Mouse (Mus musculus): ENCODE data around the gene Trnau1ap. TPM values are rescaled to one million over a fixed set of nuclear protein-coding genes. Genes with fewer than 3 reads are reported as not detected.
A peak's percentile ranks its signal among the peaks of the same experiment; 100 is the strongest.

Gene Trnau1ap
- polyA plus RNA-seq, 1 experiment from 2014 or later, result 75.7 TPM

DNA sequence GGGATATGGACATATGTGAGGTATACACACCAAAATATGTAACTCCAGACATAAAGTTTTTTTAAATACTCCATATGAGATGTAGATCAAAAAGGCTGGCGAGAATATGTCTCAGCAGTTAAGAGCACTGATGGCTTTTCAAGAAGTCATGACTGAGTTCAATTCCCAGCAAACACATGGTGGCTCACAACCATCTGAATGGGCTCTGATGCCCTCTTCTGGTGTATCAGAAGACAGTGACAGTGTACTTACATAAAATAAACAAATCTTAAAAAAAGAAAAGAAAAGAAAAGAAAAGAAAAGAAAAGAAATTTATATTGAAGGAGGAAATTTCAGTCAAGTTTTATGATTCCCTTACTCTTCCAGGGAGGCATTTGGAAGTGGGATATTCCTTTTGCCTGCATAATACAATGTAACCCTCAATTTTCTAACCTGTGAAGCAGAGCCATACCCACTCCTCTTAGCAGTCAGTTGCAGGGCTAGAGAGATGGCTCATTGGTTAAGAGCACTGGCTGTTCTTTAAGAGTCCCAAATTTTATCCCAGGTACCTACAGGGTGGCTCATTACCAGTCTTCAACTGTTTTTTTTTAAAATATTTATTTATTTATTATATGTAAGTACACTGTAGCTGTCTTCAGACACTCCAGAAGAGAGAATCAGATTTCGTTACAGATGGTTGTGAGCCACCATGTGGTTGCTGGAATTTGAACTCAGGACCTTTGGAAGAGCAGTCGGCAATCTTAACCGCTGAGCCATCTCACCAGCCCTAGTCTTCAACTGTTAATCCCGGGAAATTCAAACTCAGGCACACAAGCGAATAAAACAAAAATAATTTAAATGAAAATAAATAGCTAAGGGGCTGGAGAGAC, 60.2 kb downstream of the Trnau1ap start:
- Histone ChIP-seq H3K27ac (replicated peaks) (peak overlapping the region; percentile 98), H3K4me1 (peaks cover 17% of the 10 kb centered on the region; the same call in 1 of the 2 replicates), H3K9ac (no peak overlapping the region), H3K36me3 (no peaks in the 10 kb centered on the region), H3K4me2 (replicated peaks) (0 out of 2 replicates have a peak overlapping the region, but pooled peaks have one; percentile 61), H3K4me3 (replicated peaks) (no peak overlapping the region), H3K27me3 (no peaks in the 10 kb centered on the region), H3K9me3 (replicated peaks) (no peaks in the 10 kb centered on the region)
- no peak for ATAC-seq (ENCODE audit: insufficient number of reproducible peaks, low FRiP score, low TSS enrichment, low read depth)
- WGBS, result 6% methylated on average over 6 of the region's 6 CpGs

DNA sequence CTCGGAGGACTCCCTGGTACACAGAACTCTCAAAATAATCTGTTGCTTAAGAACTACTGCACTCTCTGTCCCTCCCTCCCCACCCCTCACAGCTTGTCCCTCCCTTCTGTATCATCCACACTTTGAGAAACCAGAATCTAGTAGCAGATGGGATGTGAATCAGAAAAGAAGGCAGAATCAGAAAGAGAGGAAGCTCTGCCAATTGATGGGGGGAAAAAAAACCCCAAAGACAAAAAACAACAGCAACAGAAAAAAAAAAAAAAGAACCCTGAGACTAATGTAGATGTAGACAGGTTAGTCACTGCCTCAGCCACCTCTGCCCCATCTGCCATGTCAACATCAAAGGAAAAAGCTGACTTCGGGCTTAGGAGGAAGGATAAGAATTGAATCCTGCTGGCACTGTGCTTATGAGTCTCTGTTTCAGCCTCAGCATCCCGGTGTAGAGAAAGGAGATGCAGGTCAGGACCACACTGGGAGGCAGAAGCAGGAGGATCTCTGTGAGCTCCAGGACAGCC, 62.4 kb downstream of the Trnau1ap start:
- H3K4me3 ChIP-seq (replicated peaks), result no peak overlapping the region
- no peaks in the 10 kb centered on the region for H3K36me3 ChIP-seq
- H3K9me3 ChIP-seq (replicated peaks), result no peaks in the 10 kb centered on the region
- peaks cover 11% of the 10 kb centered on the region; the same call in 1 of the 2 replicates for H3K4me1 ChIP-seq
- H3K27me3 ChIP-seq, result no peaks in the 10 kb centered on the region
- no peak overlapping the region for H3K9ac ChIP-seq
- H3K4me2 ChIP-seq (replicated peaks), result no peak overlapping the region
- H3K27ac ChIP-seq (replicated peaks), result no peak overlapping the region
- no peak for ATAC-seq (ENCODE audit: insufficient number of reproducible peaks, low FRiP score, low TSS enrichment, low read depth)
- WGBS, result 66% methylated on average over 3 of the region's 3 CpGs

DNA sequence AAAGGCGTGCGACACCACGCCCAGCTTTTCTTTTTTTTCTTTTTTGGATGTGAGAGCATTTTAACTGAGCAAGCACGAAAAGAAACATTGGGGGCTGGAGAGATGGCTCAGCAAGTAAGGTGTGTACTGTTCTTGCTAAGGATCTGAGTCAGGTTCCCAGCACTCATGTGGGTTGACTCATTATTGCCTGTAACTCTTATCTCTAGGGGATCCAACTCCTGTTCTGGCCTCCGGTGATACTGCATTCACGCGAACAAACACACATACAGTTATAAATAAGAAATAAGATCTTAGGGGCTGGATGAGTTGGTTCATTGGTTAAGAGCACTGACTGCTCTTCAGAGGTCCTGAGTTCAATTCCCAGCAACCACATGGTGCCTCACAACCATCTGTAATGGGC, 66.0 kb downstream of the Trnau1ap start:
- no peak overlapping the region for H3K4me3 ChIP-seq (replicated peaks)
- H3K9ac ChIP-seq, result no peak overlapping the region
- no peak for ATAC-seq (ENCODE audit: insufficient number of reproducible peaks, low FRiP score, low TSS enrichment, low read depth)
- H3K27me3 ChIP-seq, result no peaks in the 10 kb centered on the region
- H3K4me2 ChIP-seq (replicated peaks), result no peak overlapping the region
- no peaks in the 10 kb centered on the region for H3K9me3 ChIP-seq (replicated peaks)
- no peak overlapping the region for H3K27ac ChIP-seq (replicated peaks)
- whole genome bisulfite sequencing, result 95% methylated on average over 7 of the region's 7 CpGs
- peaks cover 23% of the 10 kb centered on the region for H3K4me1 ChIP-seq
- no peaks in the 10 kb centered on the region for H3K36me3 ChIP-seq

- Histone ChIP-seq H3K4me1 (peaks cover 24% of the 10 kb centered on the region), H3K36me3 (no peaks in the 10 kb centered on the region), H3K4me2 (replicated peaks) (peak overlapping the region; percentile 60; the same call in 1 of the 2 replicates), H3K9ac (no peak overlapping the region), H3K27me3 (no peaks in the 10 kb centered on the region), H3K9me3 (replicated peaks) (no peaks in the 10 kb centered on the region), H3K4me3 (replicated peaks) (peak overlapping the region; percentile 70; the same call in 1 of the 2 replicates), H3K27ac (replicated peaks) (peak overlapping the region; percentile 94; the same call in 1 of the 2 replicates)
- 70% methylated on average over 5 of the region's 5 CpGs for WGBS
- no peak for ATAC-seq (ENCODE audit: insufficient number of reproducible peaks, low FRiP score, low TSS enrichment, low read depth)
These were observed 67.1 kb downstream of the Trnau1ap start for GRCm38 (mm10) chr4:132262358-132262616.

Other genes starting within 250 kb of the Trnau1ap start
- 0.33 and 0.54 TPM in 2 replicates for gene Oprd1, start 185.1 kb downstream of the Trnau1ap start, polyA plus RNA-seq (2015; fragmentation: Nextera tagmentation; extraction: Ambion mirVana)
- 95.3 and 95.7 TPM in 2 replicates for gene Ythdf2, start 117.2 kb downstream of the Trnau1ap start, polyA plus RNA-seq (2015; fragmentation: Nextera tagmentation; extraction: Ambion mirVana)
- 37.5 and 37.8 TPM in 2 replicates for gene Gmeb1, start 67.9 kb downstream of the Trnau1ap start, polyA plus RNA-seq (2015; fragmentation: Nextera tagmentation; extraction: Ambion mirVana)
- gene Taf12, start 55.2 kb downstream of the Trnau1ap start, polyA plus RNA-seq (2015; fragmentation: Nextera tagmentation; extraction: Ambion mirVana), result 44.4 and 48.8 TPM in 2 replicates
- gene Rab42, start 26.2 kb downstream of the Trnau1ap start, polyA plus RNA-seq (2015; fragmentation: Nextera tagmentation; extraction: Ambion mirVana), result 2.4 and 3.4 TPM in 2 replicates
- 66.6 and 69.8 TPM in 2 replicates for gene Rcc1, start 24.1 kb upstream of the Trnau1ap start, polyA plus RNA-seq (2015; fragmentation: Nextera tagmentation; extraction: Ambion mirVana)
- 21.6 and 21.8 TPM in 2 replicates for gene Phactr4, start 93.0 kb upstream of the Trnau1ap start, polyA plus RNA-seq (2015; fragmentation: Nextera tagmentation; extraction: Ambion mirVana)
- gene Med18, start 134.4 kb upstream of the Trnau1ap start, polyA plus RNA-seq (2015; fragmentation: Nextera tagmentation; extraction: Ambion mirVana), result 22.2 and 22.7 TPM in 2 replicates
- gene Sesn2, start 181.0 kb upstream of the Trnau1ap start, polyA plus RNA-seq (2015; fragmentation: Nextera tagmentation; extraction: Ambion mirVana), result 11.4 and 12.0 TPM in 2 replicates
- gene Atpif1, start 204.1 kb upstream of the Trnau1ap start, polyA plus RNA-seq (2015; fragmentation: Nextera tagmentation; extraction: Ambion mirVana), result 890 and 897 TPM in 2 replicates
- 138 and 149 TPM in 2 replicates for gene Dnajc8, start 206.0 kb upstream of the Trnau1ap start, polyA plus RNA-seq (2015; fragmentation: Nextera tagmentation; extraction: Ambion mirVana)
- 1.3 and 1.4 TPM in 2 replicates for gene Ptafr, start 234.5 kb upstream of the Trnau1ap start, polyA plus RNA-seq (2015; fragmentation: Nextera tagmentation; extraction: Ambion mirVana)